1 mouse cellular context compared by ENCODE assay signal in the genomic region with DNA sequence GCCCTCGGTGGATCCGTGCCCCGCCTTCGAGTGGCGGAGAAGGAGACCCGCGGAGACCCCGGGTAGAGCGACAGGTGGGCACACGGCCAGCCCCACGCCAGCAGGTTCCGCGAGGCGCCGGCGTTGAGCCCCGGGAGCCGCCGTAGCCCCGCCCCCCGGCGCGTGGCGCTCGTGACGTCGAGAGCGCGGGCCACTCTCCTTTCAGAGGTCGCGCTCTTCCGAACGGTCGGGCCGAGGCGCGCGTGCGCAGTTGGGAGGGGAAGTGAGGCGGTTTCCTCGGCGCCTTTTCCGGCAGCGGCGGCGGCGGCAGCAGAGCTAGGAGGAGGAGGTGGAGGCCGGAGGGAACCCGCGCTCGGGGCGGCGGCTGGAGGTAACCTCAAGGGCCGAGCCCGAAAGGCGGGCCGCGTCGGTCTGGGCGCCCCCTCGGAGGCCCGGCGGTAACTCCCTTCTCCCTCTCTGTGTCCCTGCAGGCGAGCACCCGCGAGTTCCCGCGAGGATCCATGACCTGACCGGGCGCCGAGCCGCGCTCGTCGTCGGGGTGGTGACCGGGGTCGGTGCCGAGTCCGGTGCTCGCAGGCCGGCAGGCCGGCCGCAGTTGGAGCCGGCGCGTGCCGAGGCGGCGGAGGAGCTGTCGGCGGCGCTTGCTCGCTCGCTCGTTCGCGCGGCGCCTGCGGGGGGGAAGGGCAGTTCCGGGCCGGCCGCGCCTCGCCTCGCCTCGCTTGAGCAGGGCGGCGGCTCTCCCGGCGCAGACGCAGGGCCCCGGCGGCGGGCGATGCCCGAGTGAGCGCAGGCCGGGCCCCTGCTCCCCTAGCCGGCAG.
TF ChIP-seq lines count a peak whose summit lies in the region.

Arf6 (plus strand) TSS at position 297 of the 818 bp plus-strand sequence.
Gm9887 (minus strand) TSS at position 605 of the 818 bp plus-strand sequence.

TF ChIP-seq in MEL, 35 proteins besides CTCF, POLR2A, EP300 and RAD21 (continued from another document):
- TF ChIP-seq POLR2AphosphoS2 (IDR thresholded peaks at IDR 0.05; ENCODE audit: low read length): 0 out of 2 replicates have a peak, but pooled peaks have one; percentile 48
- TF ChIP-seq MAZ (IDR thresholded peaks at IDR 0.05; ENCODE audit: low read depth, low read length): peak; percentile 72; the same call in 1 of the 2 replicates
- no peak for TF ChIP-seq JUND (IDR thresholded peaks at IDR 0.05; ENCODE audit: low read depth, low read length)
- no peak for TF ChIP-seq USF2 (IDR thresholded peaks at IDR 0.05; ENCODE audit: borderline replicate concordance in 1 of 2, insufficient read depth in 1 of 2, low read depth in 1 of 2, low read length in 2 of 2)
- peak; percentile 86 for TF ChIP-seq NELFE (IDR thresholded peaks at IDR 0.05; ENCODE audit: low read depth, low read length)
- TF ChIP-seq GATA1 (IDR thresholded peaks at IDR 0.05; ENCODE audit: low read depth, low read length): no peak
- TF ChIP-seq POLR2AphosphoS5 (IDR thresholded peaks at IDR 0.05; ENCODE audit: borderline replicate concordance, low read depth, low read length): no peak
- TF ChIP-seq MAX (IDR thresholded peaks at IDR 0.05; ENCODE audit: low read length): peak; percentile 70
- no peak for TF ChIP-seq ZNF384 (IDR thresholded peaks at IDR 0.05; ENCODE audit: low read depth, low read length)
- TF ChIP-seq TAL1 (IDR thresholded peaks at IDR 0.05; ENCODE audit: low read length): no peak
- TF ChIP-seq MYB (IDR thresholded peaks at IDR 0.05; ENCODE audit: low read depth, low read length): peak; percentile 61; the same call in 1 of the 2 replicates
- TF ChIP-seq MEF2A (IDR thresholded peaks at IDR 0.05; ENCODE audit: extremely low read depth, insufficient replicate concordance, low read depth, low read length, poor library complexity, severe bottlenecking): no peak
